Mouse (Mus musculus): ENCODE data around the gene Cela1. TPM values are rescaled to one million over a fixed set of nuclear protein-coding genes. Genes with fewer than 3 reads are reported as not detected.

The Cela1 gene
- polyA plus RNA-seq, 1 experiment = not detected

DNA sequence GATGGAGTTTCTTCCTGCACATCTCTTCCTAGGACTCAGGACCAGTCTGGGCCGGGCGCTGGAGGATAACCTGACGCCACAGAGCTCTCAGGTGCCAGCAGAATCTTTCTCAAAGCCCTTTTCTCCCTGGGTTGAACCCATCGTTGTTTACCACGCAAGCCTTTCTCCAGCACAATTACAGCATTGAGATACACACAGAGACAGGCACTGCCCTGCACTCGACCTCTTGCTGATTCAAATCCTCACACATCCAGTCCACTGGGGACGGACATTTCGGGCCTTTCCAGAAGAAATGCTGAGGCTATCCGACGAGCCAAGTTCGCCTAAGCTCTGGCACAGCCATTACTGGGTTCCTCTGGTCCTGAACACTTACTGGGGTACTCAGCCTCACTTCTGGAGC is 39.0 kb upstream of the Cela1 start:
- no peak overlapping the region for H3K27ac ChIP-seq (ENCODE audit: insufficient read depth, low read depth, low read length)
- 77% methylated on average over 11 of the region's 11 CpGs for WGBS
- TF ChIP-seq POLR2A (IDR thresholded peaks at IDR 0.05; ENCODE audit: insufficient read depth, low read depth, low read length) (no peak), CTCF (IDR thresholded peaks at IDR 0.05; ENCODE audit: insufficient read depth, low read depth, low read length) (no peak)
- no peak overlapping the region for H3K4me3 ChIP-seq (ENCODE audit: insufficient read depth, low read depth, low read length)
- H3K4me1 ChIP-seq (ENCODE audit: control insufficient read depth, insufficient read depth, low read length) = peaks cover 10% of the 10 kb centered on the region

DNA sequence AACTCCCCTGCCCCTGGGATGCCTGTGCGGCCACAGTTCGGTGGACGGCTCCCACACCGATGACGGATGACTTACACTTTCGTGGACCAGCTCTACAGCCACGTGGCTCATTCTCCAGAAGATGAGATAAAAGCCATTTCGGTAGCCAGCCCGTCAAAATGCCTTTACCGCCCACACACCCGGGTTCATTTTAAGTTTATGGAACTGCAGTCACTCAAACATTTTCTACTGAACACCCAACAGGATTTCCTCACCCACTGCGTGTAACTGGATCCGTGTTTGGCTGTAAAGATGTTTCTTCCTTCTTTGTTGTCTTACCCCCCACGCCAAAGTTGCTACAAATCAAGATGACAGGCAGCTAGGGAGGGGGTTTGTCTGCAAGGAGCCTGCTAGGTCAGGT is 35.8 kb upstream of the Cela1 start:
- Histone ChIP-seq H3K4me3 (ENCODE audit: insufficient read depth, low read depth, low read length) (no peak overlapping the region), H3K4me1 (ENCODE audit: control insufficient read depth, insufficient read depth, low read length) (no peaks in the 10 kb centered on the region), H3K27ac (ENCODE audit: insufficient read depth, low read depth, low read length) (no peak overlapping the region)
- TF ChIP-seq CTCF (IDR thresholded peaks at IDR 0.05; ENCODE audit: insufficient read depth, low read depth, low read length) (no peak), POLR2A (IDR thresholded peaks at IDR 0.05; ENCODE audit: insufficient read depth, low read depth, low read length) (no peak)
- 83% methylated on average over 14 of the region's 14 CpGs for WGBS

- H3K4me1 ChIP-seq (ENCODE audit: control insufficient read depth, insufficient read depth, low read length) = no peaks in the 10 kb centered on the region
- 77% methylated on average over 6 of the region's 6 CpGs for WGBS
Measured at GRCm38 (mm10) chr15:100722564-100722963, 34.8 kb upstream of the Cela1 start.

GRCm38 (mm10) chr15:100722026-100722425 is 34.3 kb upstream of the Cela1 start:
- WGBS = 75% methylated on average over 4 of the region's 4 CpGs

More at GRCm38 (mm10) chr15:100722564-100722963, 34.8 kb upstream of the Cela1 start:
- TF ChIP-seq POLR2A (IDR thresholded peaks at IDR 0.05; ENCODE audit: insufficient read depth, low read depth, low read length) = no peak
- TF ChIP-seq CTCF (IDR thresholded peaks at IDR 0.05; ENCODE audit: insufficient read depth, low read depth, low read length) = no peak
- H3K4me3 ChIP-seq (ENCODE audit: insufficient read depth, low read depth, low read length) = no peak overlapping the region
- no peak overlapping the region for H3K27ac ChIP-seq (ENCODE audit: insufficient read depth, low read depth, low read length)

DNA sequence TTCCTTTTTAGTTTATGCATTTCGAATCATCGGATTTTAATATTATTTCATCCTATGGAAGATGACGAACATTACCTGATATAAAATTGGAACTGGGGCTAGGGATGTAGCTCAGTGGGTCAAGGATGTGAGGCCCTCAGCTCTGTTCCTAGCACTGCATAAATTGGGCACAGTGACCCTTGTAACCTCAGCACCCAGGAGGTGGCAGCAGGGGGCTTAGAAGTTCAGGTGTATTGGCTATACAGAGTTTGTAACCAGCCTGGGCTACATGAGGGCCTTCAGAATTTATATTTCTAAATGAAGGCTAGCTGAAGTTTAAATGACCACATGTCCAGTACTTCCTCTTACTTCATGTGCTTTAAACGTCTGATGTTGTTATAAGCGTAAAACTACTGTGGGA is 33.7 kb upstream of the Cela1 start:
- WGBS = 91% methylated on average over 5 of the region's 5 CpGs
- TF ChIP-seq POLR2A (IDR thresholded peaks at IDR 0.05; ENCODE audit: insufficient read depth, low read depth, low read length) (no peak), CTCF (IDR thresholded peaks at IDR 0.05; ENCODE audit: insufficient read depth, low read depth, low read length) (no peak)
- Histone ChIP-seq H3K27ac (ENCODE audit: insufficient read depth, low read depth, low read length) (no peak overlapping the region), H3K4me1 (ENCODE audit: control insufficient read depth, insufficient read depth, low read length) (no peaks in the 10 kb centered on the region), H3K4me3 (ENCODE audit: insufficient read depth, low read depth, low read length) (no peak overlapping the region)

More at GRCm38 (mm10) chr15:100722026-100722425, 34.3 kb upstream of the Cela1 start:
- Histone ChIP-seq H3K4me3 (ENCODE audit: insufficient read depth, low read depth, low read length) (no peak overlapping the region), H3K4me1 (ENCODE audit: control insufficient read depth, insufficient read depth, low read length) (no peaks in the 10 kb centered on the region), H3K27ac (ENCODE audit: insufficient read depth, low read depth, low read length) (no peak overlapping the region)
- TF ChIP-seq POLR2A (IDR thresholded peaks at IDR 0.05; ENCODE audit: insufficient read depth, low read depth, low read length) (no peak), CTCF (IDR thresholded peaks at IDR 0.05; ENCODE audit: insufficient read depth, low read depth, low read length) (no peak)

GRCm38 (mm10) chr15:100720066-100720465 is 32.3 kb upstream of the Cela1 start:
- Histone ChIP-seq H3K4me3 (ENCODE audit: insufficient read depth, low read depth, low read length) (no peak overlapping the region), H3K4me1 (ENCODE audit: control insufficient read depth, insufficient read depth, low read length) (no peaks in the 10 kb centered on the region), H3K27ac (ENCODE audit: insufficient read depth, low read depth, low read length) (no peak overlapping the region)
- WGBS = 88% methylated on average over 10 of the region's 10 CpGs
- TF ChIP-seq POLR2A (IDR thresholded peaks at IDR 0.05; ENCODE audit: insufficient read depth, low read depth, low read length) (no peak), CTCF (IDR thresholded peaks at IDR 0.05; ENCODE audit: insufficient read depth, low read depth, low read length) (no peak)

DNA sequence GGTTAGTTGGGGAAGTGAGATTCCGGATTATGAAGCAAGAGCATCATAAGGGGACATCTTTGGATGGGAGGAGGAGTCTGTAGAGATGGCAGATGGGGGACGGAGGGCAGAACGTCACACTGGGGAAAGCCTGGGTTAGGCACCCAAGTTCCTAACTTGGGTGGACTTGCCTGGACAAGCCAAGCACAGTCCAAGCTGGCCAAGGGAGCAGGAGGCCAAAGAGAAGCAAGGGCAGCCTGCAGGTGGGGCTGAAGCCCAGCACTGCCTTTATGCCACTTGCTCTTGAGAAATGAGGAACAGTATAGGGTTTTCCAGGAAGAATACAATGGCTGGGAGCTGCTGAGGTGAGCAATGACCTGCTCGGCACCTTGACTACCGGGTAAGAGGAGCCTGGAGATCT is 31.5 kb upstream of the Cela1 start:
- Histone ChIP-seq H3K4me1 (ENCODE audit: control insufficient read depth, insufficient read depth, low read length) (no peaks in the 10 kb centered on the region), H3K27ac (ENCODE audit: insufficient read depth, low read depth, low read length) (no peak overlapping the region), H3K4me3 (ENCODE audit: insufficient read depth, low read depth, low read length) (no peak overlapping the region)
- WGBS = 93% methylated on average over 5 of the region's 5 CpGs
- TF ChIP-seq POLR2A (IDR thresholded peaks at IDR 0.05; ENCODE audit: insufficient read depth, low read depth, low read length) (no peak), CTCF (IDR thresholded peaks at IDR 0.05; ENCODE audit: insufficient read depth, low read depth, low read length) (no peak)

DNA sequence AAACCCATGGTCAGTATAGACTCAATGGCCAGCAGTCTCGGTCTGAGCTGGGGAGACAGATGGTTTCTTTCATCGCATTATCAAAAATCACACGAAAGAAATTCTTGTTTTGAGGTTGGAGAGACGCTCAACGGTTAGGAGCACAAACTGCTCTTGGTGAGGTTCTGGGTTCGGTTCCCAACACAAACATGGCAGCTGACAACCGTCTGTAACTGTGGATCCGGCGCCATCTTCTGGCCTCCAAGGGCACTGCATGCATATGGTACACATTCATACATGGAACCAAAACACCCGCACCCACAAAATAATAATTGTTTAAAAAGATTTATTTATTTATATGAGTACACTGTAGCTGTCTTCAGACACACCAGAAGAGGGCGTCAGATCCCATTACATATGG is 30.9 kb upstream of the Cela1 start:
- Histone ChIP-seq H3K4me1 (ENCODE audit: control insufficient read depth, insufficient read depth, low read length) (no peaks in the 10 kb centered on the region), H3K27ac (ENCODE audit: insufficient read depth, low read depth, low read length) (no peak overlapping the region), H3K4me3 (ENCODE audit: insufficient read depth, low read depth, low read length) (no peak overlapping the region)
- 86% methylated on average over 11 of the region's 11 CpGs for WGBS
- TF ChIP-seq POLR2A (IDR thresholded peaks at IDR 0.05; ENCODE audit: insufficient read depth, low read depth, low read length) (no peak), CTCF (IDR thresholded peaks at IDR 0.05; ENCODE audit: insufficient read depth, low read depth, low read length) (no peak)

DNA sequence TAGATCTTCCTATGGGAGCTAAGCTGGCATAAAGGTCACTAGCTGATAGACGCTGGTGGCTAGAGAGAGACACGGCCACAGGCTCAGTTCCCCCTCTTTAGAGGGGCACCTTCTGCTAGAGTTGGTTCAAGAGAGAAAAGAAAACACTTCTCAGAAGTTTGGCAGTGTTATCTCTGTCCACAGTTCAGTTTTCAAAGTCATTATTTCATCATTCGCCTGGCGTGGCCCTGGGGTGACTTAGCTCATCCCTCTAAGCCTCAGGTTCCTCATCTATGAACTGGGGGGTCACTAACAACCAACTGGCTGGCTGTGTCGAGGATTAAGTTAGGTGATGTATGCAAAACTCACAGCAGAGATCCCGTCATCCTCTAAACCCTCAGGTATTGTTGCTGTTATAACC is 30.2 kb upstream of the Cela1 start:
- no peak overlapping the region for H3K4me3 ChIP-seq (ENCODE audit: insufficient read depth, low read depth, low read length)
- no peak for TF ChIP-seq CTCF (IDR thresholded peaks at IDR 0.05; ENCODE audit: insufficient read depth, low read depth, low read length)
- no peak for TF ChIP-seq POLR2A (IDR thresholded peaks at IDR 0.05; ENCODE audit: insufficient read depth, low read depth, low read length)

More for the DNA sequence above, 30.2 kb upstream of the Cela1 start:
- no peaks in the 10 kb centered on the region for H3K4me1 ChIP-seq (ENCODE audit: control insufficient read depth, insufficient read depth, low read length)
- 88% methylated on average over 6 of the region's 6 CpGs for WGBS
- no peak overlapping the region for H3K27ac ChIP-seq (ENCODE audit: insufficient read depth, low read depth, low read length)
